Mouse (Mus musculus) natural killer cell, adult 2 months (primary cell): Measurements from ENCODE around the gene Cd37.
A peak's percentile ranks its signal among the peaks of the same experiment; 100 is the strongest.

ENCODE experiments used
- DNase-seq, 2 experiments: peaks; one replicate each; pipeline ENCODE4 v3.0.0; 2022; ENCODE audit warnings: low spot score in 2 of 2

The Cd37 gene

DNA sequence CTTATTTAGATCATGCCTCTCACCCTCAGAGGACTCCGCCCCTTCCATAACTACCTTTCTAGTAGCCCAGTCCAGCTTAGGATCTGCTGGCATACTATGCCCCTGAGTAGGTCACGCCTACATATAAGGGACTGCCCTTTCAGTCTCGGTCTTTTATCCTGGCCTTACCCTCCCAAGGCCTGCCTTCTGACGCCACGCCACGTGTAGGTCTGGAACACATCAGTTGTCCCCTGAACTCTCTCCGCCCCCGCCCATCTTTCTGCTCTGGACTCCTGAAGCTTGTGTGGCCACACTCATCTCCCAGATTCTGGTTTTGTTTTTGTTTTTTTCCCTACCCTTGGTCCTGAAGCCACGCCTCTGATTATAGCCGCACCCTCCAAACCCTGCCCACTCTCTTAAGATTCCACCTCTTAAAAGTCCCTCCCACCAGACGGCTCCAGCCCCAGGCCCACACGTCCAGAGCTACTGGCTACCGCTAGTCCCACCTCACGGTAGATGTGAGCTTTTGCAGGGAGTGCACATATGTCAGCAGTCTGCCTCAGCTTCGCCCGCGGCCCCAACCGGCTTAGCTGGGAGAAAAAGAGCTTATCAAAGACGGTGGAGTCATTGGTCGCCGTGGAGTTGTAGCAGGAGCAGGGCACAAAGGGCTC is 3.9 kb downstream of the Cd37 start:
- DNase-seq = no peak

- DNase-seq = no peak
Measured at GRCm38 (mm10) chr7:45234333-45234841, 4.5 kb downstream of the Cd37 start.

GRCm38 (mm10) chr7:45233580-45234332 is 5.2 kb downstream of the Cd37 start:
- DNase-seq = no peak

- DNase-seq = no peak
Measured at GRCm38 (mm10) chr7:45232716-45233465, 6.0 kb downstream of the Cd37 start.

- DNase-seq = no peak
Measured at GRCm38 (mm10) chr7:45231941-45232340, 7.0 kb downstream of the Cd37 start.

GRCm38 (mm10) chr7:45231192-45231591 is 7.7 kb downstream of the Cd37 start:
- no peak for DNase-seq

GRCm38 (mm10) chr7:45229459-45230203 is 9.3 kb downstream of the Cd37 start:
- DNase-seq = peak in 1 of 2 experiments; percentile 48

- no peak for DNase-seq
Measured at GRCm38 (mm10) chr7:45229046-45229445, 9.9 kb downstream of the Cd37 start.

DNA sequence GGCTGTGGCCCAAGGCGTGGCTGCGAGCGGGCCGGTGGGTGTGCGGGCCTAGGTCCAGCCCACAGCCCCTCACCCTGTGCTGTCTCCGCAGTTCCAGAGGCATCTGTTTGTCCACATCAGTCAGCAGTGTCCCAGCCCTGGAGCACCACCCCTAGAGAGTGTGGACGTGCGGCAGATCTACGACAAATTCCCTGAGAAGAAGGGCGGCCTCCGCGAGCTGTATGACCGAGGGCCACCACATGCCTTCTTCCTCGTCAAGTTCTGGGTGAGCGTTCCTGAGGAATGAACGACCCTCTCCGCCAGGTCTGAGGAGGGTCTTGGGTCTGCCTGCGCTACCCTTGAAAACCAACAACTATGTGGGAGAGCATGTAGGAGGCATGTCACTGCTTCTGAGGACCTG is 10.4 kb downstream of the Cd37 start:
- DNase-seq = no peak

DNA sequence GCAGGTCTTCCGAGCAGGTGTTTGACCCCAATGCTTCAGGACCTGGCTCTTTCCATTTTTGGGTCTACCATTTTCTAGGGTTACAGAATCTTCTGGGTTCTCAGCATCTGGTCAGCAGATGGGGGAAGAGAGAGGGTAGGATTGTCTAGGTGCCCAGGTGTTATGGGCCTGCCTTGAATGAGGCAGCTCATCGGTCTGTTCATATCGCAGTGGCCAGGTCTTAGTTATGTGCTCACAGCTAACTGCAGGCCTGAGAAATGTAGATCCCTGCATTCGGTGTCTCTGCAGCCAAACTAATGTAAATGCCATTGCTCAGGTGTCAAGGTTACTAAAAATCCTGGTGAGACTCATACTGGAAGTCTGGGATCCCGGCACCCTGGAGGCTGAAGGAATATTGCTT is 12.5 kb downstream of the Cd37 start:
- DNase-seq = no peak

DNA sequence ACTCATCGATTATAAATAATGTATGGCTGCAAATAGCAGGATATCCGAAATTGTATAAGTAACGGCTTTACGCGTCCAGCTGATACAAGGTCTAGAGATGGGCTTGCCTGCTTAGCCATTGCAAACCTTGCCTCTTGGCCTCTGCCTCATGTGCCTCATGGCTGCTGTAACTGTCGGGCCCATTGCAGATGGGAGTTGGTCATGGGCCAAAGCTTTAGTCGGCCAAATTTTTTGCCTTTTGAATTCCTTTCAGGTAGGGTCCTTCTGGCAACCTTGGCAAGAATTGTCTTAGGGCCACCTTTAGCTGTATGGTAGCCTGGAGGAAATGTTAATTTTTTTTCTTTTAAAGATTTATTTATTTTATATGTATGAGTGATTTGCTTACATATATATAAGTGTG is 14.1 kb downstream of the Cd37 start:
- DNase-seq = no peak

GRCm38 (mm10) chr7:45221680-45222079 is 17.2 kb downstream of the Cd37 start:
- no peak for DNase-seq

- DNase-seq = no peak
Measured at GRCm38 (mm10) chr7:45216442-45217183, 22.3 kb downstream of the Cd37 start.

GRCm38 (mm10) chr7:45215673-45216441 is 23.1 kb downstream of the Cd37 start, which contains the start of gene Tead2:
Tead2 (plus strand) TSS chr7:45215753.
- no peak for DNase-seq

- no peak for DNase-seq
Measured at GRCm38 (mm10) chr7:45213708-45214107, 25.2 kb downstream of the Cd37 start.

GRCm38 (mm10) chr7:45212356-45212755 is 26.6 kb downstream of the Cd37 start:
- no peak for DNase-seq

- DNase-seq = peak in 1 of 2 experiments; percentile 21
Measured at GRCm38 (mm10) chr7:45211851-45212251, 27.1 kb downstream of the Cd37 start, which contains the start of gene Dkkl1. Dkkl1 (minus strand) TSS chr7:45212147.

DNA sequence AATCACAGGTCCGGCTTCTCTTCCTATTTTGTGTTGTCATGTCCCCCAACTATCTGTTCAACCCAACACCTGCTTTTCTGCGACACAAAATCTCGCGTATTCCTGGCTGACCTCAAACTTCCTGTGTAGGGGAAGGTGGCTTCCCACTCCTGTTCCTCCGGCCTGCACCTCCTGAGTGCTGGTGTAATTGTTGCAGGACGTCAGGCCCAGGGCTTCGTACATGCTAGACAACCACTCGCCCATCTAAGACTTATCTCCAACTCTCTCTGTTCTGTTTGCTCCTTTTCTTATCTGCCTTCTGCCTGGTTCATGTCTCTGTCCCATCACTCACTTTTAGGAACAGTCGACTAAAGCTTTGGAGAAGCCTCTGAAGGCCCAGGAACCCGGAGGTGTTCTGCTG is 27.8 kb downstream of the Cd37 start:
- no peak for DNase-seq

DNA sequence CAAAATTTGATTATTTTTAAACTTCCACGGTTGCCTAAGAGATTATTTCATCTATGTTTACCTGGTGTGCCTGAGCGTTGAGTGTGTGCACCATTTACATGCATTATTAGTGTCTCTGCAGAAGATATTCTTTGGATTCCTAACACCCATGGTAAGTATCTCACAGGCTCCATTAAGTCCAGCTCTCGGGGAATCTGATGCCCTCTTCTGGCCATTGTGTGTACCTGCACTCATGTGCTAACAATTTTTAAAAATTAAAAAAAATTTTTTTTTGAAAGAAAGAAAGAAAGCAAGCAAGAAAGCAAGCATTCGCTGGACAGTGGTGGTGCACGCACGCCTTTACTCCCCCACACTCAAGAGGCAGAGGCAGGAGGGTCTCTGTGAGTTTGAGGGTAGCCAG is 30.7 kb downstream of the Cd37 start:
- DNase-seq = no peak
